Comparison of ENCODE assay signal across 11 mouse cellular contexts in the genomic region with DNA sequence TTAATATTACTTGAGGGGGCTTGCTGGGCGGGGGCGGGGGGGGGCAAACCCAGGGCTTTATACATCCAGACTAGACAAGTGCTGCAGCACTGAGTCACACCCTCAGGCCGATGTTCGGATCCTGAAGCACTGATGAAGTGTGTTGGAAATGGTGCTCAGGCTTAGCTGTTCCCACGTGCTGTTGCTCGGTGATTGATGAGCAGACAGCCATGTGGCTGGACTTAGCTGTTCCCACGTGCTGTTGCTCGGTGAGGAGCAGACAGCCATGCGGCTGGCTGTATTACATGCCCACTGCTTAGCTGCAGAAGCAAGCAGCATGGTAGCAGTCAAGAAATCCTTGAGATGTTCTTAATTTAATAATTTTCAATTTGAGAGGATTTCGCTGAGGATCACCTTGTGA.
DNase-seq lines count a peak whose midpoint lies in the region; ATAC-seq lines count a peak whose summit lies in the region.
"Had no signal": no experiment of that assay in that cellular context is flagged by ENCODE, and none has a peak within 500 bp of the region (broad histone marks: within the 10 kb centered on the region; RNA-seq: fewer than 3 reads in every experiment).

No protein-coding gene starts in this region.

- H3K4me3 ChIP-seq in liver, embryonic 12.5 days, result no peak overlapping the region
- H3K4me3 ChIP-seq in forebrain, embryonic 12.5 days (replicated peaks), result no peak overlapping the region
- H3K4me3 ChIP-seq in hindbrain, embryonic 10.5 days, result no peak overlapping the region
- no peak overlapping the region for H3K4me3 ChIP-seq in neural tube, embryonic 11.5 days (ENCODE audit: low read depth, low read length)
- H3K4me3 ChIP-seq: liver, embryonic 15.5 days; myocyte had no signal

- no peaks in the 10 kb centered on the region for H3K27me3 ChIP-seq in liver, embryonic 12.5 days (replicated peaks)
- no peaks in the 10 kb centered on the region for H3K27me3 ChIP-seq in forebrain, embryonic 12.5 days
- no peaks in the 10 kb centered on the region for H3K27me3 ChIP-seq in hindbrain, embryonic 10.5 days (ENCODE audit: insufficient read depth, poor library complexity, severe bottlenecking)
- no peaks in the 10 kb centered on the region for H3K27me3 ChIP-seq in neural tube, embryonic 11.5 days (ENCODE audit: control insufficient read depth, insufficient read depth, low read length)
- H3K27me3 ChIP-seq: liver, embryonic 15.5 days had no signal

- peak overlapping the region; percentile 18; the same call in 1 of the 2 replicates for H3K27ac ChIP-seq in liver, embryonic 12.5 days
- H3K27ac ChIP-seq in forebrain, embryonic 12.5 days, result no peak overlapping the region
- H3K27ac ChIP-seq in hindbrain, embryonic 10.5 days, result no peak overlapping the region
- H3K27ac ChIP-seq in neural tube, embryonic 11.5 days (ENCODE audit: low read depth, low read length), result no peak overlapping the region
- H3K27ac ChIP-seq: liver, embryonic 15.5 days had no signal

- H3K9me3 ChIP-seq in liver, embryonic 12.5 days (replicated peaks), result no peaks in the 10 kb centered on the region
- no peaks in the 10 kb centered on the region for H3K9me3 ChIP-seq in forebrain, embryonic 12.5 days
- no peaks in the 10 kb centered on the region for H3K9me3 ChIP-seq in hindbrain, embryonic 10.5 days
- no peaks in the 10 kb centered on the region for H3K9me3 ChIP-seq in neural tube, embryonic 11.5 days (ENCODE audit: control insufficient read depth, low read length)
- H3K9me3 ChIP-seq: liver, embryonic 15.5 days had no signal

- no peak for DNase-seq in liver
- DNase-seq in hindbrain, embryonic 10.5 days (ENCODE audit: low spot score), result peak; percentile 23
- DNase-seq in neural tube, embryonic 11.5 days (ENCODE audit: low spot score), result peak; percentile 60
- no peak for DNase-seq in cerebellum, adult 18-20 months
- no peak for DNase-seq in ovary, postnatal 10 days (ENCODE audit: low spot score)
- DNase-seq: heart, postnatal 36 days; thymus, postnatal 25 days had no signal

- H3K9ac ChIP-seq in liver, embryonic 12.5 days, result no peak overlapping the region
- no peak overlapping the region for H3K9ac ChIP-seq in forebrain, embryonic 12.5 days
- H3K9ac ChIP-seq in neural tube, embryonic 11.5 days (ENCODE audit: low read length), result no peak overlapping the region
- H3K9ac ChIP-seq: liver, embryonic 15.5 days had no signal

- H3K36me3 ChIP-seq in liver, embryonic 12.5 days, result peaks cover 75% of the 10 kb centered on the region
- H3K36me3 ChIP-seq in forebrain, embryonic 12.5 days (replicated peaks), result peaks cover 6% of the 10 kb centered on the region; the same call in 1 of the 2 replicates
- no peaks in the 10 kb centered on the region for H3K36me3 ChIP-seq in hindbrain, embryonic 10.5 days
- H3K36me3 ChIP-seq in neural tube, embryonic 11.5 days (ENCODE audit: control insufficient read depth, insufficient read depth, low read length), result no peaks in the 10 kb centered on the region

- no peak for ATAC-seq in liver, embryonic 12.5 days
- 0 out of 2 replicates have a peak, but pooled peaks have one; percentile 30 for ATAC-seq in forebrain, embryonic 12.5 days (ENCODE audit: low FRiP score)
- peak; percentile 83 for ATAC-seq in neural tube, embryonic 11.5 days (ENCODE audit: insufficient read depth, low FRiP score, low TSS enrichment)

- H3K4me1 ChIP-seq in liver, embryonic 12.5 days, result peaks cover 64% of the 10 kb centered on the region
- H3K4me1 ChIP-seq in forebrain, embryonic 12.5 days, result peaks cover 38% of the 10 kb centered on the region
- peaks cover 19% of the 10 kb centered on the region for H3K4me1 ChIP-seq in hindbrain, embryonic 10.5 days (replicated peaks)
- H3K4me1 ChIP-seq in neural tube, embryonic 11.5 days (ENCODE audit: control insufficient read depth, insufficient read depth, low read length), result peaks cover 11% of the 10 kb centered on the region

- WGBS in liver, embryonic 12.5 days (ENCODE audit: insufficient replicate concordance), result 71% methylated on average over 10 of the region's 10 CpGs
- WGBS in forebrain, embryonic 12.5 days, result 79% methylated on average over 10 of the region's 10 CpGs
- 68% methylated on average over 10 of the region's 10 CpGs for WGBS in hindbrain, embryonic 10.5 days
- WGBS in neural tube, embryonic 11.5 days, result 36% methylated on average over 10 of the region's 10 CpGs

- H3K4me2 ChIP-seq in liver, embryonic 12.5 days, result no peak overlapping the region
- H3K4me2 ChIP-seq in forebrain, embryonic 12.5 days, result no peak overlapping the region
- no peak overlapping the region for H3K4me2 ChIP-seq in neural tube, embryonic 11.5 days (ENCODE audit: low read depth)
- H3K4me2 ChIP-seq: liver, embryonic 15.5 days had no signal

Comparison
In these comparisons a context has a peak if more than half of its experiments do, and no peak if none do; other contexts are left out.
1. DNase-seq: peak in hindbrain, embryonic 10.5 days (single experiment) and neural tube, embryonic 11.5 days (single experiment); none in liver (single experiment), cerebellum, adult 18-20 months (0 of 2) and ovary, postnatal 10 days (single experiment).